Mouse (Mus musculus): ENCODE measurements around the gene Foxred2.
A peak's percentile ranks its signal among the peaks of the same experiment; 100 is the strongest.

Gene Foxred2

GRCm38 (mm10) chr15:77956404-77956901 is at the start of gene Foxred2:
Gene Foxred2, minus strand, starts transcription at chr15:77956722.
- peak; percentile 84 to 87 for DNase-seq (ENCODE audit: low spot score in 2 of 2)

GRCm38 (mm10) chr15:78003929-78004328 is 47.4 kb upstream of the Foxred2 start:
- no peak for DNase-seq (ENCODE audit: low spot score in 2 of 2)

GRCm38 (mm10) chr15:78001400-78001799 is 44.9 kb upstream of the Foxred2 start:
- no peak for DNase-seq (ENCODE audit: low spot score in 2 of 2)

GRCm38 (mm10) chr15:77988541-77988940 is 32.0 kb upstream of the Foxred2 start:
- DNase-seq (ENCODE audit: low spot score in 2 of 2) = no peak

- DNase-seq (ENCODE audit: low spot score in 2 of 2) = no peak
Observed at GRCm38 (mm10) chr15:77983391-77983790, 26.9 kb upstream of the Foxred2 start.

GRCm38 (mm10) chr15:77982195-77982939 is 25.8 kb upstream of the Foxred2 start:
- peak; percentile 88 for DNase-seq (ENCODE audit: low spot score in 2 of 2)

- DNase-seq (ENCODE audit: low spot score in 2 of 2) = no peak
Observed at GRCm38 (mm10) chr15:77981181-77981680, 24.7 kb upstream of the Foxred2 start.

- DNase-seq (ENCODE audit: low spot score in 2 of 2) = peak; percentile 72 to 74
Observed at GRCm38 (mm10) chr15:77979427-77979865, 22.9 kb upstream of the Foxred2 start.

GRCm38 (mm10) chr15:77977663-77978062 is 21.1 kb upstream of the Foxred2 start:
- DNase-seq (ENCODE audit: low spot score in 2 of 2) = no peak

GRCm38 (mm10) chr15:77974165-77974841 is 17.8 kb upstream of the Foxred2 start:
- DNase-seq (ENCODE audit: low spot score in 2 of 2) = no peak

- DNase-seq (ENCODE audit: low spot score in 2 of 2) = peak; percentile 98 to 100
Observed at GRCm38 (mm10) chr15:77970470-77971292, 14.2 kb upstream of the Foxred2 start, which contains the start of gene Eif3d. Gene Eif3d, minus strand, starts transcription at chr15:77970813.

- DNase-seq (ENCODE audit: low spot score in 2 of 2) = no peak
Observed at GRCm38 (mm10) chr15:77969940-77970469, 13.5 kb upstream of the Foxred2 start.

- DNase-seq (ENCODE audit: low spot score in 2 of 2) = no peak
Observed at GRCm38 (mm10) chr15:77965117-77965528, 8.6 kb upstream of the Foxred2 start.

- DNase-seq (ENCODE audit: low spot score in 2 of 2) = no peak
Observed at GRCm38 (mm10) chr15:77962447-77962846, 5.9 kb upstream of the Foxred2 start.

- DNase-seq (ENCODE audit: low spot score in 2 of 2) = no peak
Observed at GRCm38 (mm10) chr15:77960693-77961092, 4.2 kb upstream of the Foxred2 start.

- DNase-seq (ENCODE audit: low spot score in 2 of 2) = no peak
Observed at GRCm38 (mm10) chr15:77958071-77958470, 1.5 kb upstream of the Foxred2 start.

GRCm38 (mm10) chr15:77957625-77958024 is 1.1 kb upstream of the Foxred2 start:
- no peak for DNase-seq (ENCODE audit: low spot score in 2 of 2)

- peak in 1 of 2 experiments; percentile 23 for DNase-seq (ENCODE audit: low spot score in 2 of 2)
Observed at GRCm38 (mm10) chr15:77955440-77956403, 800 bp downstream of the Foxred2 start.

- no peak for DNase-seq (ENCODE audit: low spot score in 2 of 2)
Observed at GRCm38 (mm10) chr15:77954362-77954761, 2.2 kb downstream of the Foxred2 start.

- no peak for DNase-seq (ENCODE audit: low spot score in 2 of 2)
Observed at GRCm38 (mm10) chr15:77952921-77953320, 3.6 kb downstream of the Foxred2 start.
